Mouse (Mus musculus): ENCODE measurements around the gene Ly6g6e. TPM values are rescaled to one million over a fixed set of nuclear protein-coding genes. Genes with fewer than 3 reads are reported as not detected.

Gene Ly6g6e
- polyA plus RNA-seq, 1 experiment from 2014 or later = 0.45 TPM

GRCm38 (mm10) chr17:35100196-35100765 is 23.6 kb downstream of the Ly6g6e start:
- no peak overlapping the region for H3K27ac ChIP-seq
- H3K36me3 ChIP-seq = peaks cover 90% of the 10 kb centered on the region
- no peak overlapping the region for H3K4me2 ChIP-seq
- 80% methylated on average over 10 of the region's 10 CpGs for WGBS
- no peaks in the 10 kb centered on the region for H3K27me3 ChIP-seq
- H3K9ac ChIP-seq = peak overlapping the region; percentile 19; the same call in 1 of the 2 replicates
- H3K4me1 ChIP-seq (replicated peaks) = no peaks in the 10 kb centered on the region
- H3K9me3 ChIP-seq = no peaks in the 10 kb centered on the region
- no peak overlapping the region for H3K4me3 ChIP-seq
- ATAC-seq (ENCODE audit: low FRiP score) = no peak

- Histone ChIP-seq H3K4me1 (replicated peaks) (peaks cover 4% of the 10 kb centered on the region), H3K36me3 (peaks cover 82% of the 10 kb centered on the region), H3K9ac (no peak overlapping the region), H3K9me3 (no peaks in the 10 kb centered on the region), H3K4me3 (no peak overlapping the region), H3K27me3 (no peaks in the 10 kb centered on the region), H3K27ac (no peak overlapping the region), H3K4me2 (no peak overlapping the region)
- 93% methylated on average over 11 of the region's 11 CpGs for WGBS
- no peak for ATAC-seq (ENCODE audit: low FRiP score)
These were observed 24.5 kb downstream of the Ly6g6e start for GRCm38 (mm10) chr17:35101161-35101560.

GRCm38 (mm10) chr17:35102299-35102698 is 25.6 kb downstream of the Ly6g6e start:
- Histone ChIP-seq H3K4me3 (no peak overlapping the region), H3K27ac (no peak overlapping the region), H3K27me3 (no peaks in the 10 kb centered on the region), H3K36me3 (peaks cover 70% of the 10 kb centered on the region), H3K4me1 (replicated peaks) (peaks cover 7% of the 10 kb centered on the region), H3K9me3 (no peaks in the 10 kb centered on the region), H3K9ac (0 out of 2 replicates have a peak overlapping the region, but pooled peaks have one; percentile 24), H3K4me2 (no peak overlapping the region)
- WGBS = 76% methylated on average over 8 of the region's 8 CpGs
- no peak for ATAC-seq (ENCODE audit: low FRiP score)

GRCm38 (mm10) chr17:35103221-35103690 is 26.6 kb downstream of the Ly6g6e start:
- Histone ChIP-seq H3K36me3 (peaks cover 61% of the 10 kb centered on the region), H3K9ac (peak overlapping the region; percentile 24; the same call in 1 of the 2 replicates), H3K4me3 (no peak overlapping the region)

DNA sequence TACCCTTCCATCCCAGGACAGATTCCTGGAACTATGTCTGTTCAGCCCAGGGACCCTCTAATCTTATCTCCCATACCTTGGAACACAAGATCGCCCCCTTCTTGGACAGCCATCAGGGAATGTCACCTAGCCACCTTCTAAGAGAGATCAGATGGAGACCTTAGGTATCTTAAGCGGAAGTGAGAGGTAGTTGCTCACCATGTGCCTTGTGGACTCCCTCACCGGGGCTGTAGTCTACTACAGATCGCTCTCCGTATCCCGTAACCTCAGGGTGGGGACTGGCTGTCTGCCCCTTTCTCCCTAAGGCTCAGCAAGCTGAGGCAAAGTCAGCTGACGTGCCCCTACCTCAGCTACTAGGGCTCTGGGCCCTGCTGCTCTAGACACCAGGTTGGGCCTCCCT is 27.4 kb downstream of the Ly6g6e start:
- Histone ChIP-seq H3K36me3 (peaks cover 52% of the 10 kb centered on the region), H3K27me3 (no peaks in the 10 kb centered on the region), H3K27ac (no peak overlapping the region), H3K4me2 (no peak overlapping the region), H3K9me3 (no peaks in the 10 kb centered on the region), H3K4me3 (no peak overlapping the region), H3K9ac (0 out of 2 replicates have a peak overlapping the region, but pooled peaks have one; percentile 13), H3K4me1 (replicated peaks) (peaks cover 7% of the 10 kb centered on the region)
- ATAC-seq (ENCODE audit: low FRiP score) = no peak
- 96% methylated on average over 7 of the region's 7 CpGs for WGBS

More at GRCm38 (mm10) chr17:35103221-35103690, 26.6 kb downstream of the Ly6g6e start:
- H3K4me1 ChIP-seq (replicated peaks) = peaks cover 7% of the 10 kb centered on the region
- H3K27me3 ChIP-seq = no peaks in the 10 kb centered on the region
- H3K4me2 ChIP-seq = no peak overlapping the region
- 75% methylated on average over 6 of the region's 6 CpGs for WGBS
- no peak overlapping the region for H3K27ac ChIP-seq
- H3K9me3 ChIP-seq = no peaks in the 10 kb centered on the region
- no peak for ATAC-seq (ENCODE audit: low FRiP score)

DNA sequence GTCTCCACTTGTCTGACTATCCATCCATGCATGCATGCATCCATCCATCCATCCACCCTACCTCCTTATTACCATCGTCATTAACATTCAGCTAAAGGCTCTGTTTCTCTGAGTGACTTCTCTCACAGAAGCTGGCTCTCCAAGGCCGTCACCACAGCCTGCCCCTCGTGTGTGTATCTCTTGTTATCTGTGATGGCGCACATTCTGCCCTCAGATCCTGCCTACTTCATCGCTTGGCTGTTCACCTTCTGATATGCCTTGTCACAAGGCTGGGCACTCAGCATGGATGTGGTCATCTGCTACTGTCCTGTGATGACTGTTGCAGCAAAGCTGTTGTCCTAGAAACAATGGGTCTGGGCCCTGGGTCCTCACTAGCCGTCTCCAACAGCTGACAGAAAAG is 28.1 kb downstream of the Ly6g6e start:
- Histone ChIP-seq H3K4me2 (no peak overlapping the region), H3K9ac (no peak overlapping the region)
- WGBS = 80% methylated on average over 6 of the region's 6 CpGs

DNA sequence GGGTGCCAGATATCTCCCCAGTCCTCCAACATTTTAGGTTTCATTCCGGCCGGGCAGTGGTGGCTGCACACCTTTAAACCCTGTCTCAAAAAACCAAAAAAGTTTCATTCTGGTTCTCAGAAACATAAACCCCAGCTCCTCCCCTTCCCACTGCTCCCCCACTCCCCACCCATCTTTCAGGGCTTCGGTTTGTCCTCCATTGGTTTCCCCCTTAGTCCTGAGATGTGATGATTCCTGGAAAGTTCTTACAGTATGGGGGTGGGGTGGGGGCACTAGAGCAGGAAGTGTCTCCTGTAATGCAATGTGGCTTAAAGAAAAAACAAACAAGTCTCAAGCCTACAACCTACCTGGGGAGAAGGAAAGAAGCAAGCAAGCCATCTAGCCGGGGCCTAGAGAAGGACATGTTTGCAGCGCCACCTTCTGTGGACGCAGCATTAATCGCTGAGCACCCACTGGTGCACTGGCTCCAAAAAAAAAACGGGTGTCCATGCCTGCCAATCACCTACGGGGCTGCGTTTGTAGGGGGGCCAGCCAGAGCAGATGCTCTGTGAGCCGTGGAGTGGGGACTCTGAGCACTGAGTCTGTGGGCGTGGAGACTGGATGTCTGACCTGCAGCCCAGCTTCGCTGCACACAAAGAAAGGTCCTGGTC is 29.2 kb downstream of the Ly6g6e start:
- 0 out of 2 replicates have a peak, but pooled peaks have one; percentile 24 for ATAC-seq (ENCODE audit: low FRiP score)
- H3K4me3 ChIP-seq = peak overlapping the region; percentile 11; the same call in 1 of the 2 replicates
- H3K4me1 ChIP-seq (replicated peaks) = peaks cover 7% of the 10 kb centered on the region
- peaks cover 35% of the 10 kb centered on the region for H3K36me3 ChIP-seq
- no peak overlapping the region for H3K27ac ChIP-seq
- H3K4me2 ChIP-seq = peak overlapping the region; percentile 39; the same call in 1 of the 2 replicates
- 23% methylated on average over 13 of the region's 13 CpGs for WGBS
- H3K27me3 ChIP-seq = no peaks in the 10 kb centered on the region
- H3K9me3 ChIP-seq = no peaks in the 10 kb centered on the region
- H3K9ac ChIP-seq = peak overlapping the region; percentile 65

More for the DNA sequence above, 28.1 kb downstream of the Ly6g6e start:
- Histone ChIP-seq H3K4me3 (no peak overlapping the region), H3K27ac (no peak overlapping the region), H3K4me1 (replicated peaks) (peaks cover 7% of the 10 kb centered on the region), H3K9me3 (no peaks in the 10 kb centered on the region), H3K36me3 (peaks cover 46% of the 10 kb centered on the region), H3K27me3 (no peaks in the 10 kb centered on the region)
- no peak for ATAC-seq (ENCODE audit: low FRiP score)

- Histone ChIP-seq H3K4me1 (replicated peaks) (peaks cover 7% of the 10 kb centered on the region), H3K27me3 (no peaks in the 10 kb centered on the region), H3K4me2 (no peak overlapping the region), H3K36me3 (peaks cover 28% of the 10 kb centered on the region), H3K27ac (no peak overlapping the region), H3K9ac (0 out of 2 replicates have a peak overlapping the region, but pooled peaks have one; percentile 65), H3K9me3 (no peaks in the 10 kb centered on the region), H3K4me3 (no peak overlapping the region)
- 72% methylated on average over 3 of the region's 3 CpGs for WGBS
- ATAC-seq (ENCODE audit: low FRiP score) = no peak
These were observed 29.8 kb downstream of the Ly6g6e start for GRCm38 (mm10) chr17:35106522-35106921.

DNA sequence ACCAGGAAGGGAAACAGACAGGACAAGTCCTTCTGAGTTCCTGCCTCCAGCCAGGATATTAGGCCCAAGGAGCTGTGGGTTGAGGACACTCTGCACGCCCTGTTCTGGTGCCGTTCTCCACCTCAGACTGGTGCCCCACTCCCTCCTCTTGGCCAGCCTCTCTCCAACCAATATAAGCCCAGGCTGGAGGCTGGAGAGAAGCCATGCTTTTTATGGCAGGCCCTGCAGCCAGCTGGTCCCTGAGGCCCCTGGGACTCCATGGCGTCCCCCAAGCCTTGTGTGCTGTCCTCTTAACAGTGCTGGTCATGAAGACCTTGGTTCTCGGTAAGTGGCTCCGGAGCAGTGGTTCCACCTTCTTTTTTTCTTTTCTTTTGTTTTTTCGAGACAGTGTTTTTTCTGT is 31.4 kb downstream of the Ly6g6e start, which contains the start of gene Ly6g5c:
Ly6g5c (plus strand) TSS at position 183 of the 400 bp plus-strand sequence.
- H3K9ac ChIP-seq = no peak within 1 kb of the TSS
- no peaks in the 10 kb centered on the region for H3K9me3 ChIP-seq
- H3K4me1 ChIP-seq (replicated peaks) = peaks cover 7% of the 10 kb centered on the region
- no peak within 1 kb of the TSS for H3K27ac ChIP-seq
- 89% methylated on average over 6 of the region's 6 CpGs for WGBS
- H3K4me2 ChIP-seq = no peak within 1 kb of the TSS
- no peaks in the 10 kb centered on the region for H3K27me3 ChIP-seq
- no peak for ATAC-seq (ENCODE audit: low FRiP score)
- peaks cover 12% of the 10 kb centered on the region for H3K36me3 ChIP-seq
- no peak within 1 kb of the TSS for H3K4me3 ChIP-seq

DNA sequence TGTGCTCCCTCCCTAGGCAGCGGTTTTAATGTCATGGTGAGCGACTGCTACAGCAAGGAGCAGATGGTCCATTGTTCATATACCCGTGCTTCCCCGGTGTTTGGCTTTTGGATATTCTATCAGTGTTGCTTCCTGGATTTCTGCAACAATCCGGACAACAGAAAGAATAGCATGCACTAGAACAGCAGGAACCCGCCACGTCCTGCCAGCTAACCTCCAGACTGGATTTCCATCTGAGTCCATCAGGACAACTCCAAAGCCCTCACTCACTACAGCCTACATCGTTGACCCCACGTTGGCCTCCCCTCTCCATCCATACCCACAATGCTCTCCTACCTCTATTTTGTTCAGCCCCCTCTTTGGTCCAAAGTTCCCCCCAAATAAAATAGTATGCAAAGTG is 35.1 kb downstream of the Ly6g6e start:
- WGBS = 79% methylated on average over 9 of the region's 9 CpGs
- Histone ChIP-seq H3K9ac (no peak overlapping the region), H3K4me1 (replicated peaks) (no peaks in the 10 kb centered on the region), H3K36me3 (peaks cover 28% of the 10 kb centered on the region), H3K9me3 (no peaks in the 10 kb centered on the region), H3K4me3 (no peak overlapping the region), H3K27ac (no peak overlapping the region), H3K27me3 (no peaks in the 10 kb centered on the region), H3K4me2 (no peak overlapping the region)
- ATAC-seq (ENCODE audit: low FRiP score) = no peak

DNA sequence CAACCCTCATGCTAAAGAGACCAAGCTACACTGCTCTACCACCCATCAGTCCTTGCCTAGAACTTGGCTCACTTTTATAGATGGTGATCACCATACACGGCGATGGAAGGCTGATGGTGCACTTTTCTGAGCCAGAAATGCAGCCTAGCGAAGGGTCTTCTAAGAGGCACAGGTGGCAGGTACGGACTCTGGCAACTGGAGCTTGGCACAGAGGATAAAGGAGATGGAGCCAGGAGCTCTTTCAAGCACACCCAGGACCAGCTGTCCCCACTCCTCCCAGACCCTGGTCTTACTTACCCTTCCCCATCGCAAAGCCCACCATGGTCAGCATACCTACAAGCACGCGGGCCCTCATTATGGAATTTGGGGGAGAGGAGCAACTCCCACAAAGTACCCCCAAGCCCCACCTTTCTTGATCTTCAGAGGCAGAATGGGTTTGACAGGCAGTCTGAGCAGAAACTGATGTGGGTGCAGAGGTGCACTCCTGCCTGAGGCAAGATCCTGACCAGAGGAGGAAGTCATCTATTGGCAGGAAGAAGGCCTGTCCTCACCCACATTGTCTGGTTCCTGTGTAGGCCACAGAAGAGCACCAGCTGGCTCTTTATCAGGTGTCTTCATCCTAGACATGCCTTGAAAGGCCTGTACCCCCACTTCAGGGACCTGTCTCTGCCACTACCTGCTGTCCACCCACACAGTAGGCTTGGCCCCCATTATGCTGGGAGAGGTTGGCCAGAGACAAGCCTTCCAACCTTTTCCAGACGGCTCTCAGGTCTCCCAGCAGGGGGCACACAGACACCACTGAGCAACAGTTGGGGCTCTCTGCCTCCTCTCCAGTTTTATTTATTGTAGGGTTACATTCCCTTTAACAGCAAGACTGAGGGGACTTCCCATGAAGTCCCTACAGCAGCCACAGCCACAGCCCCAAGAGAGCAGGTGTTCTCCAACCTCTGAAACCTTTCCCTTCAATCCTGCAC is 38.6 kb downstream of the Ly6g6e start, which contains the start of gene Ly6g5b:
Ly6g5b (minus strand) TSS at position 383 of the 974 bp plus-strand sequence.
- Histone ChIP-seq H3K27me3 (no peaks in the 10 kb centered on the region), H3K9ac (no peak within 1 kb of the TSS), H3K9me3 (no peaks in the 10 kb centered on the region), H3K27ac (no peak within 1 kb of the TSS), H3K4me2 (no peak within 1 kb of the TSS), H3K4me3 (no peak within 1 kb of the TSS), H3K4me1 (replicated peaks) (peaks cover 9% of the 10 kb centered on the region), H3K36me3 (peaks cover 53% of the 10 kb centered on the region)
- WGBS = 84% methylated on average over 8 of the region's 8 CpGs
- ATAC-seq (ENCODE audit: low FRiP score) = no peak

GRCm38 (mm10) chr17:35120745-35121142 is 44.0 kb downstream of the Ly6g6e start:
- Histone ChIP-seq H3K4me3 (peak overlapping the region; percentile 93), H3K4me1 (replicated peaks) (peaks cover 26% of the 10 kb centered on the region), H3K9ac (peak overlapping the region; percentile 97), H3K27me3 (no peaks in the 10 kb centered on the region), H3K27ac (peak overlapping the region; percentile 76), H3K4me2 (peak overlapping the region; percentile 91), H3K9me3 (no peaks in the 10 kb centered on the region), H3K36me3 (peaks cover 50% of the 10 kb centered on the region)
- ATAC-seq (ENCODE audit: low FRiP score) = no peak; the same call in 1 of the 2 replicates
- under 1% methylated on average over 33 of the region's 33 CpGs for WGBS
